Mouse (Mus musculus) macrophage (primary cell): ENCODE measurements around the gene Hoxd4. TPM values are rescaled to one million over a fixed set of nuclear protein-coding genes. Genes with fewer than 3 reads are reported as not detected.

Source experiments
- H3K27ac ChIP-seq: fragments of 350-480 bp; formaldehyde crosslinking; 2 replicates; pipeline ENCODE4 v1.9.0; 2021
- H3K36me3 ChIP-seq: fragments of 350-480 bp; formaldehyde crosslinking; 2 replicates; pipeline ENCODE4 v1.9.0; 2021; ENCODE audit errors: inconsistent target
- H3K4me3 ChIP-seq: fragments of 350-480 bp; formaldehyde crosslinking; 2 replicates; pipeline ENCODE4 v1.9.0; 2021; ENCODE audit errors: inconsistent target
- H3K79me2 ChIP-seq: fragments of 350-480 bp; formaldehyde crosslinking; 2 replicates; pipeline ENCODE4 v1.9.0; 2021; ENCODE audit errors: inconsistent target
- WGBS: methylation state at CpG from one replicate; pipeline ENCODE4 v1.1.7; 2026; ENCODE audit warnings: inconsistent platforms; ENCODE audit not compliant: missing documents; 5-methylcytosine and 5-hydroxymethylcytosine counted together
- polyA plus RNA-seq: library from polyadenylated mRNA; stranded (reverse); fragments of 250-400 nt; gene quantifications from 3 replicates; pipeline ENCODE4 v1.2.4, GENCODE M21; 2018; ENCODE audit warnings: inconsistent platforms

Hoxd4 gene
- polyA plus RNA-seq, 1 experiment from 2014 or later, result not detected

DNA sequence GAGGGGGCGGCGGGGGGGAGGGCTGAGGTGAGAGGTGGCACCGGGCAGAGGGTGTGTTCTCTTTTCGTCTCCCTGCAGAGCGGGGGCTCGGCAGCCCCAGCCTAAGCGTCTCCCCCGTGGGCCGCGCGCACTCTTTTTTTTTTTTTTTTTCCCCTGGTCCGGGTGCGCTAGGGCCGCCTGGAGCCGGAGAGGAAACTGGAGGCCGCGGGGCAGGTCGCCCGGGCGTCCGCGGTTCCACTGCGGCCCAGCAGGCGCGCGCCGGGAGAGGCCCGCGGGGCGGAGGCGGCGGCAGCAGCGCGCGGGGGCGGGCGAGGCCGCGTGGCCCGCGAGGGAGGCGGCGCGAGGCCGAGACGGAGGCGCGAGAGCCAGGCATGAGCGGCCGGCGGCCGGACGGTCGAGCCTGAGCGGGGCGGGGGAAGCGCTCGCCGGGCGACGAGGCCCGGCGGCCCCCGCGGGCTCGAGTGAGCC lies 6.7 kb upstream of the Hoxd4 start:
- under 1% methylated on average over 59 of the region's 66 CpGs for WGBS
- H3K36me3 ChIP-seq, result no peaks in the 10 kb centered on the region
- H3K79me2 ChIP-seq, result no peaks in the 10 kb centered on the region
- H3K27ac ChIP-seq, result no peak overlapping the region
- no peak overlapping the region for H3K4me3 ChIP-seq

DNA sequence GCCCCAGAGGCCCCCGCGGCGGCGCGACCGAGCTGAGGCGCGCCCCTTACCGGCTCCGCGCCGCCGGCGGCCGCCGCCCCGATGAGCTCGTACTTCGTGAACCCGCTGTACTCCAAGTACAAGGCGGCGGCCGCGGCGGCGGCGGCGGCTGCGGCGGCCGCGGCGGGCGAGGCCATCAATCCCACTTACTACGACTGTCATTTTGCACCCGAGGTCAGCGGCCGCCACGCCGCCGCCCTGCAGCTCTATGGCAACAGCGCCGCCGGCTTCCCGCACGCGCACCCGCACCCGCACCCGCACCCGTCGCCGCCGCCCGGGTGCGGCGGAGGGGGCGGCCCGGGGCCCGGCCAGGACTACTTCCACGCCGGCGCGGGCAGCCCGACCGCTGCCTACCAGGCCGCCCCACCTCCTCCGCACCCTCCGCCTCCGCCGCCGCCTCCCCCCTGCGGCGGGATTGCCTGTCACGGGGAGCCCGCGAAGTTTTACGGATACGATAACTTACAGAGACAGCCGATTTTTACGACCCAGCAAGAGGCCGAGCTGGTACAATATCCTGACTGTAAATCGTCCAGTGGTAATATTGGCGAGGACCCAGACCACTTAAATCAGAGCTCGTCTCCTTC lies 6.2 kb upstream of the Hoxd4 start:
- Histone ChIP-seq H3K36me3 (no peaks in the 10 kb centered on the region), H3K79me2 (no peaks in the 10 kb centered on the region), H3K4me3 (no peak overlapping the region), H3K27ac (no peak overlapping the region)
- WGBS, result 1% methylated on average over 71 of the region's 85 CpGs

DNA sequence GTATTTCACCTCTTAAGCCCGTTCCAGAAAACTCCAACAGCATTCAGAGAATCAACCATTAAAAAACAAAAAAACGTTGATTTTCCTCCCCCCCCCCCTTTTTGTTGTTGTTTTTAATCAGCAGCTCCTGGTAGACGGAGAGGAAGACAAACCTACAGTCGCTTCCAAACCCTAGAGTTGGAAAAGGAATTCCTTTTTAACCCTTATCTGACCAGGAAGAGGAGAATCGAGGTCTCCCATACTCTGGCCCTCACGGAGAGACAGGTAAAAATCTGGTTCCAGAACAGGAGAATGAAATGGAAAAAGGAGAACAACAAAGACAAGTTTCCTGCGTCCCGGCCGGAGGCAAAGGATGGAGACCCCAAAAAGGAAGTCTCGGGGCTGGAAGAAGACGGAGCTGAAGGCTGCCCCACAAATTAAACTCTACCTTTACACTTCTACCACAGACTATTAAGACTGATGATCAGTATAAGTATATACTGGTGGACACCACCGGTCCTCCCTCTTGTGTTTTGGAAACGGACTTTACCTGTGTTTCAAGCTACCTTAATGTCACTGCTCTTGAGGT lies 5.3 kb upstream of the Hoxd4 start:
- Histone ChIP-seq H3K4me3 (no peak overlapping the region), H3K27ac (no peak overlapping the region), H3K36me3 (no peaks in the 10 kb centered on the region), H3K79me2 (no peaks in the 10 kb centered on the region)
- WGBS, result 16% methylated on average over 12 of the region's 13 CpGs

DNA sequence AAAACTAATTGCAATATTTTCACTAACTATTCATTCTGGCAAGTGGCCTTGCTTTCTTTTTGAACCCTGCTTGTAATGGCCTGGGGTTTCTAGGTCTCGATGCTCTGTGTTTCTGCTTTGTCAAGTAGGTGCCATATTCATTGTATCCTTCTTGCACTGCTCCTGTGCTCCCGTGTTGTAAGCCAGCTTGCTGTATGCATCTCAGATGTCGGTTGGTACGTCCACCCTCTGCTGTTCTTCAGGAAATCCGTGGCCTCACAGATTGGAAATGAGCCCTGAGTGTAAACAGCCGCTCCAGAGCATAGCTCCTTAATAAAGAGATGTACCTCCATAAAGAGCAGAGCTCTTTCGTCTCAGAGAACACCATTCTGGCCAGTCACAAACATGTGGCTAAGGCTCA lies 4.1 kb upstream of the Hoxd4 start:
- WGBS, result 32% methylated on average over 7 of the region's 7 CpGs
- Histone ChIP-seq H3K27ac (no peak overlapping the region), H3K36me3 (no peaks in the 10 kb centered on the region), H3K4me3 (no peak overlapping the region), H3K79me2 (no peaks in the 10 kb centered on the region)

DNA sequence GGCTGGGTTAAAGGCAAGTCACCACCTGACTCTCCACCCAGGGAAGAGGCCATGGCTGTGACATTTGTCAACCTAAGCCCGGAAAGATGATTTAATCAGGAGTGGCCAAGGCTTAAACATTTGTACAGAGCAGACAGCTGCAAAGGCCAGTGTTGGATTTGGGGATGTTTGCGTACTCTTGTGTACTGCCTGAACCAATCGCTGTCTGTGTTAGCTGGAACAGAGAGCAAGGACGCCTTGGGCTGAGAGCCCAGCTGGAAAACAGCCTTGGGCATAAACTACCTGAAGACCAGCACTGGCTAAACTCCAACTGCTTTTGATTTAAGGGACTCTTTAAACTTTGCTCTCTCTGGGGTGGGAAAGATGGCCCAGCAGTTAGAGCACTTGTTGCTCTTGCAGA lies 3.1 kb upstream of the Hoxd4 start:
- Histone ChIP-seq H3K79me2 (no peaks in the 10 kb centered on the region), H3K4me3 (no peak overlapping the region), H3K36me3 (no peaks in the 10 kb centered on the region), H3K27ac (no peak overlapping the region)
- WGBS, result 60% methylated on average over 4 of the region's 4 CpGs

DNA sequence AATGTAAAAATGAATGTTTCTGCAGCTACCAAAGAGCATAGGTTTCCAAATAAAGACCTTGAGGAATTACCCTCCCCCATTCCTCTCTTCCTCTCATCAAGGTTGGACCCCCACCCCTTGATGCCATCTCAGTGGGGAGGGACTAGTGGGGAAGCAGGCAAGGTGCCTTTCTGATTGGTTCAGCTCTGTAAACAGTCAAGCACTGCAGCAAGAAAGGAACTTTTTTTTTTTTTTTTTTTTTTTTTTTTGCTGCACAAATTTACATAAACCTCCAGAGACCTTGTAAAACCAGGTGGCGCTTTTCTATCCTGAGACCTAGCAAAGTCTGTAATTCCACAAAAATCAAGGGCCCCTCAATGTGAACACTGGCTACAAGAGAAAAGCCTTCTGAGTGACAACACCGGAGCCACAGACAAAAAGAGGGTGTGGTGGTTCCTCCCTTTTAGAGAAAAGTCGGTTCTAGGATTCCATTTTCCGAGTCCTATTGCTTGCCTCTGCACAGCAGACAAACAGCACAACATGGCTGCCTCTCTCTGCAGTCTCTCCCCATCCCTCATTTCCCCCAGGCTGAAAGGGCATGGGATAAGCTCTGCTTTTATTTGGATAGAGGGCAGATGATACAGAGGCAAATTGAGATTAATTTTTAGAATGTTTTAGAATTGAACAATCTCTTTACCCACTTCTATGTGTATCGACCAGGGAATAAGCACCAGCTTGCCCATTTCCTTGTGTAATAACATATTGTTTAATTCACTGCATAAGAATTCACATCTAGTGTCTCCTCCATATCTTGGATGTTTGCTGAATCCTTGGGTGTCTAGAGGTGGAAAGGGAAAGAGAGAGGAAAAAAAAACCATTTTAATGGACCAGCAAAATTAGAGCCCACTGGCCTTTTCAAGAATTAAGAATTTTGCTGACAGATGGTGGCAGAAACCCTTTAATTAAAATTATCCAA lies 2.0 kb upstream of the Hoxd4 start:
- Histone ChIP-seq H3K36me3 (no peaks in the 10 kb centered on the region), H3K79me2 (no peaks in the 10 kb centered on the region), H3K27ac (no peak overlapping the region), H3K4me3 (no peak overlapping the region)
- WGBS, result 28% methylated on average over 5 of the region's 5 CpGs

DNA sequence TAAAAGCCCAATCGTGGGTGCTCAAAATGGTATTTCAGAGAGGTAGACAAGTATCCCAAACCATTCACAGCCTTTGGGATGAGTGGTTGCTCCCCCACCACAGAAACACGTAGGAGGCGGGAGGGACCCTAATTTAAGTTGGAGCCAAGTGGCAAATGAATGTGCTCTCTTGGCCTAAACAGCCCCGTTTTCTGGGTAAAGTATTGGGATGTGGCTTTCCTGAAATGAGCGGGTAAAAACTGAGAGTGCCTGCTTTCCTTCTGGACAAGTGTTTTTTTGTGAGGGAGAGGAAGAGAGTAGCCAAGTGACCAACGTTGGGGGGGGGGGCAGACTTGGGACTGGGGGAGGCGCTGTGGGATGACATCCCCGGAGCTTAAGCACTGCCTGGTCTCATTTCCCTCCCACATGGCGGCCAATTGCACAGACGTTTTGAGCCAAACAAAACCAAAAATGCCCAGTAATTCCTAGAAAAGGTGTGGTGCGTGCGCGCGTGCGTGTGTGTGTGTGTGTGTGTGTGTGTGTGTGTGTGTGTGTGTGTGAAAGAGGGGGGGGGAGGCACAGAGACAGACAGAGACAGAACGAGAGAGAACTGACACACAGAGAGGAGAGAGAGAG lies 693 bp upstream of the Hoxd4 start:
- 12% methylated on average over 15 of the region's 16 CpGs for WGBS
- Histone ChIP-seq H3K4me3 (no peak overlapping the region), H3K36me3 (no peaks in the 10 kb centered on the region), H3K27ac (no peak overlapping the region), H3K79me2 (no peaks in the 10 kb centered on the region)

DNA sequence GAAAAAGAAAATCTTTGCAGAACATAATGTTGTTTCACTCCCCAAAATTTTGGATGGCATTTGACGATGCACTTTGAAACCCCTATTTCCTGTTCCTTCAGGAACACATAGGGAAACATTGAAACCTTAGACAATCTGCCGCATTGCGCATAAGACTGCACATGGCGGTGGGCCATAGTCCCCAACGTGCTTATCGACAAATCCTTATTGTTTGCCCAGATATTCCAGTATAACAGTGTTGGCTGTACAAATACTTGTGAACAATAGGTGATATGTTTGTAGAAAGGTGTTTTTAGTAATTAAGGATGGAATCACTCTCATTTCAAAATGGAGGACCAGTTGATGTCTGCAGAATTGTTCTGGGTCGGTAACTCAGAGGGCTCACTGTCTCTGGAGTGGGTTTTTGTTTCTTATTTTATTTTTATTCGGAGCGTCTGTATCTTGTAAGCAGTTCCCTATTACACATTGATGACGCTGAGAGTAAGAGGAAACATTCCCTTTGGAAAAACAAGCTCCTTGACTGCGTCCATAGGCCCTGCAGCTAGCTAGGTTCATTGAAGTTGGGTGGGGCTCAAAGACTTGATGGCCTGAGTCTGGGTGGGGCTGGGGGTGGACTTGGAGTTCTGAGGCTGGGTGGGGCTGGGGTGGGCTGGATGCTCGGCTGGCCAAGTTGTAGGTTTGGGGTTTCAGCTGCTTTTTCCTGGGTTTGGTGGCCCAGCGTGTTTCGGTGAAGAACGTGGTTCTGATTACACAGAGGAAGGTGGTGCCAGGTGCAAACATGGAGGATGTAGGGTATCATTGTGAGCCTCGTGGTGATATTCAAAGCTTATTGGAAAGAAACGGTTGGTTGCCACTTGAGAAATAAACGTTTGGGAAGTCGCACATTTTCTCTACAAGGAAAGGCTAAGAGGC lies 1.8 kb downstream of the Hoxd4 start:
- no peaks in the 10 kb centered on the region for H3K79me2 ChIP-seq
- H3K36me3 ChIP-seq, result no peaks in the 10 kb centered on the region
- H3K27ac ChIP-seq, result no peak overlapping the region
- WGBS, result 30% methylated on average over 19 of the region's 19 CpGs
- no peak overlapping the region for H3K4me3 ChIP-seq

DNA sequence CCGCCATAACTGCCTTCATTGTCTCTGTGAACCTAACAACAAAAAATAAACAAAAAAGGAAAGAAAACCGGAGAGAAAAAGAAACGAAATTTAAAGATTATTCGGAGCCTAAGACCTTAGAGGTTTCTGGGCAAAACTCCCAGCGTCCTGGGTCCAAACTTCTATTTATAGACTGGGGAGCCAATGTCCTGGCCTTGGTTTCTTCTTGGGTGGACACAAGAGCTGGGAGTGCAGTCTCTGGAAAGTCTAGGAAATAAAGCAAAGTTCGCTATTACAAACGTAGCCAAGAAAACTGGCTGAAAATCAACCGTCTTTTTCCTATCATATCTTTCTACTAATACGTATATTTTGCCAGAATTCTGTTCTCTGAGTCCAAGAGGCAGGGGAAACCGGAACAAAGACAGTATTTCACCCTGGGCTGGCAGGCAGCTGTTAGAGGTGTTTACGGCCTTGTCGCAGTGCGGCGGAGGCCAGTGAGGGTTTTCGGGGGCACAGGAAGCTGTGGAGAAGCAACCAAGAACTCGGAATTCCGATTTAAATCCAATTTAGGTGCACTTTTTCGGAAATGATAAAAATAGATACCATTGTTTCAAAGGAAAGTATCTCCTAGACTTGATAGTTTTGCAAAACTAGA lies 2.5 kb downstream of the Hoxd4 start:
- H3K36me3 ChIP-seq, result no peaks in the 10 kb centered on the region
- H3K79me2 ChIP-seq, result no peaks in the 10 kb centered on the region
- 12% methylated on average over 18 of the region's 18 CpGs for WGBS
- H3K27ac ChIP-seq, result no peak overlapping the region
- no peak overlapping the region for H3K4me3 ChIP-seq

DNA sequence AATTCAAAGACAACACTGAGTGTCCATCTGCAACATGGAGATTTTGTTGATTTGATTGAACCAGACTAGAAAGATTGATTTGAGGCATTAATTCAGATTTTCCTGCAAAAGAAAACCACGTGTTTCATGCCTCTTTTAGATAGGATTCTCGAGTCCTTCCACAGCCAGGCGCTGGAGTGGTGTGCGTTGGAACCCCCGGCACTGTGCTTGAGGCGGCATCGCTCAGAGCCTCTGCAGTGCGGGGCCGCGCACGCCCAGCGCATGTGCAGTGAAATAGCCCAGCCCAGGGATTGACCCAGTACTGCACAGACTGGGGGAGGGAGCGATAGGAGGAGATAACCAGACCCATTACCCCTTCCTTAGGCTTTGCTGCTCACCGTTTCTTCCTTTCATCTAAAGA lies 3.2 kb downstream of the Hoxd4 start:
- WGBS, result 6% methylated on average over 14 of the region's 14 CpGs
- H3K4me3 ChIP-seq, result no peak overlapping the region

DNA sequence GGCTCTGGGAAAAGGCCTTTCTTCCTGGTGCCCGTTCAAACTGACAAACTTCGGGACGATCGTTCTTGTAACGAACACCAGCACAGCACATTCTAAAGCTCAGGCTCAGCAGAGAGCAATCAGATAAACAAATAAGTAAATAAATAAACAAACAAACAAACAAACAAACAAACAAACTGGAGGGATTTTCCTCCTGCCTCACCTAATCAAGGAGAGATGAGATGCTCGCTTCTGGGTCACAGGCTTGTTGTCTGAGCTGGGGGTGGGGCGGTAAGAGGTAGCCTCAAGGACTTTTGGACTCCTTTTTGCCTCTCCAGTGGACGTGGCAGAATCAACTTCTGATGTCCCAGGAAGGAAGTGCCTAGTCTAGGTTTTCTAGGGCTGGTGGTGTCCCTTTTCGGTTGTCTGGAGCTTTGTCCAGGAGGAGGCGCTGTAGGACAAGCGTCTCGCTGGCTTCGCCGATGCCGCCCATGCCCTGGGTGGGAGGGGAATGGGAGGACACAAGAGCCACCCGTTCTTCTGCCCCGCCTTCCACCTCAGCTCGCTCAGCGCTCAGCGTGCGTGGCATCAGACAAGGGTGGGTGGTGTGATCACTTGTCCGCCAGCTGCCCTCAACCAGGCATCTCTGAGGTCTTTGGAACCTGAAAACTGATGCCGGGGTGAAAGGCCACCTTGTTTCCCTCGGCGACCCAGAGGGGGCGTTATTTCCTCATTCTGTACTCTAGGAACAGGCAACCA lies 3.9 kb downstream of the Hoxd4 start:
- 3% methylated on average over 24 of the region's 26 CpGs for WGBS
- Histone ChIP-seq H3K36me3 (no peaks in the 10 kb centered on the region), H3K79me2 (no peaks in the 10 kb centered on the region), H3K27ac (no peak overlapping the region), H3K4me3 (no peak overlapping the region)

More for the DNA sequence above, 3.2 kb downstream of the Hoxd4 start:
- Histone ChIP-seq H3K27ac (no peak overlapping the region), H3K36me3 (no peaks in the 10 kb centered on the region), H3K79me2 (no peaks in the 10 kb centered on the region)

DNA sequence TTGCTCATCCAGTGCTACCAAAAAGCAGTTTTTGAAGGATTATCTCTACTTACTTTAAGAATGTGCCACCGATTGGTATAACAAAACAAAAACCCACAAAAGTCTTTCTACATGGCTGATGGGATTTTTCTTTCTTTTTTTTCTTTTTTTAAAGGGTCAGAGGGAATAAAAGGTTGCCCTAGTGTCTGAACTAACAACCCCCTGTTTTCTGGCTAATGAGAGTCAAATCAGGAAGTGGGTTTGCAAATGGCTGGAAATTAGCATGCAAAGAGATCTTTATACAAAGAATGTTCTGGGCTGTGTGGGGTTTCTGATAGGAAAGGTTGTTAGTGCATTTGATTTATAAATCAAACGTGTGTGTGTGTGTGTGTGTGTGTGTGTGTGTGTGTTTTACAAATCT lies 8.7 kb downstream of the Hoxd4 start:
- 43% methylated on average over 2 of the region's 2 CpGs for WGBS
- no peak overlapping the region for H3K27ac ChIP-seq
- H3K4me3 ChIP-seq, result no peak overlapping the region
- H3K36me3 ChIP-seq, result no peaks in the 10 kb centered on the region
- H3K79me2 ChIP-seq, result no peaks in the 10 kb centered on the region

DNA sequence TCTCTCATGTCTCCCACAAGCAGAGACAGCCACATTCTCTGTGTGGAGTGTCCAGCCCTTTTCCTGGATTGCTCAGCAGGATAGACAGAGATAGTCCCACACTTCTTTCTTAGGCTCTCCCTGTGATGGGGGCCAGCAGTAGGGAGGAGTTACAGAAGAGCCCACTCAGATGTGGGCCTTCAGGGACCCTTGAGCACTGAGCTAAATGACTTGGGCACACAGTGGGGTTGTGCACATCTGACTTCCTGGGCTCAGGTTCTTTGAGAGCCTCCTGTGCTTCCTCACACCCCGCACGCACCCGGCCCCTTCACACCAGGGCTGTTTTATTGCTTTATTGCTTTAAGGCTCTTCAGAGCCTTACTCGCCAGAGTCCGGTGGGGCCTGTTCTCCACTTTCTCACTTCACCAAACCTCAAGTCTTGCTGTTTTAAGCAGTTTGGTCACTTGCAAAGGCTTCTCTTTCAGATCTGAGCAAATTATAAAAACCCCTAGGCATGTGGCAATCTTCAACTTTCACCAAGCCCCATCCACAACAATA lies 9.3 kb downstream of the Hoxd4 start:
- WGBS, result 65% methylated on average over 5 of the region's 5 CpGs
- Histone ChIP-seq H3K79me2 (no peaks in the 10 kb centered on the region), H3K4me3 (no peak overlapping the region), H3K27ac (no peak overlapping the region), H3K36me3 (no peaks in the 10 kb centered on the region)
